Mouse (Mus musculus) limb, embryonic 12.5 days (tissue): ENCODE results near the gene Errfi1. TPM values are rescaled to one million over a fixed set of nuclear protein-coding genes. Genes with fewer than 3 reads are reported as not detected.

Experiments
- ATAC-seq: fragments of 200-750 bp; cut with Nextera tagmentation; 2 replicates; pipeline ENCODE4 v1.8.0; 2017; ENCODE audit warnings: low read depth, moderate TSS enrichment; ENCODE audit not compliant: insufficient number of reproducible peaks, insufficient read depth, low FRiP score, low TSS enrichment
- H3K27ac ChIP-seq: fragments of 300-500 bp; sonication (generic); 2 replicates; pipeline ENCODE4 v1.5.1; 2016; ENCODE audit warnings: mild to moderate bottlenecking, moderate library complexity
- H3K27me3 ChIP-seq: fragments of 300-500 bp; sonication (generic); 2 replicates; pipeline ENCODE4 v1.6.1; 2016; ENCODE audit warnings: mild to moderate bottlenecking, moderate library complexity
- H3K36me3 ChIP-seq: fragments of 300-500 bp; sonication (generic); 2 replicates; pipeline ENCODE4 v1.6.1; 2016; ENCODE audit warnings: mild to moderate bottlenecking, moderate library complexity
- H3K4me1 ChIP-seq: fragments of 300-500 bp; sonication (generic); replicated peaks from 2 replicates; pipeline ENCODE4 v1.6.1; 2016
- H3K4me2 ChIP-seq: fragments of 300-500 bp; sonication (generic); 2 replicates; pipeline ENCODE4 v1.6.1; 2016; ENCODE audit warnings: mild to moderate bottlenecking, moderate library complexity
- H3K4me3 ChIP-seq: fragments of 300-500 bp; sonication (generic); replicated peaks from 2 replicates; pipeline ENCODE4 v1.5.1; 2016; ENCODE audit warnings: mild to moderate bottlenecking
- H3K9ac ChIP-seq: fragments of 300-500 bp; sonication (generic); replicated peaks from 2 replicates; pipeline ENCODE4 v1.6.1; 2016; ENCODE audit warnings: mild to moderate bottlenecking, moderate library complexity
- H3K9me3 ChIP-seq: fragments of 300-500 bp; sonication (generic); 2 replicates; pipeline ENCODE4 v1.6.1; 2016; ENCODE audit warnings: mild to moderate bottlenecking, moderate library complexity
- WGBS: fragments of 180-500 bp; shearing (Covaris S2); methylation state at CpG from one replicate; pipeline ENCODE4 v1.1.7; 2016; 5-methylcytosine and 5-hydroxymethylcytosine counted together
- polyA plus RNA-seq: library from polyadenylated mRNA; unstranded; fragments of >200 nt; fragmentation: Nextera tagmentation; extraction: Ambion mirVana; gene quantifications from 2 replicates; pipeline ENCODE4 v1.2.1, GENCODE M21; 2016

The Errfi1 gene
- polyA plus RNA-seq, 1 experiment from 2014 or later = 25.7 TPM

GRCm38 (mm10) chr4:150823614-150824480, 29.9 kb upstream of the Errfi1 start:
- Histone ChIP-seq H3K4me2 (no peak overlapping the region), H3K9me3 (no peaks in the 10 kb centered on the region), H3K9ac (no peak overlapping the region), H3K4me1 (peaks cover 68% of the 10 kb centered on the region), H3K36me3 (no peaks in the 10 kb centered on the region), H3K4me3 (no peak overlapping the region), H3K27me3 (no peaks in the 10 kb centered on the region), H3K27ac (peak overlapping the region; percentile 25; the same call in 1 of the 2 replicates)
- no peak for ATAC-seq
- 53% methylated on average over 24 of the region's 24 CpGs for WGBS

DNA sequence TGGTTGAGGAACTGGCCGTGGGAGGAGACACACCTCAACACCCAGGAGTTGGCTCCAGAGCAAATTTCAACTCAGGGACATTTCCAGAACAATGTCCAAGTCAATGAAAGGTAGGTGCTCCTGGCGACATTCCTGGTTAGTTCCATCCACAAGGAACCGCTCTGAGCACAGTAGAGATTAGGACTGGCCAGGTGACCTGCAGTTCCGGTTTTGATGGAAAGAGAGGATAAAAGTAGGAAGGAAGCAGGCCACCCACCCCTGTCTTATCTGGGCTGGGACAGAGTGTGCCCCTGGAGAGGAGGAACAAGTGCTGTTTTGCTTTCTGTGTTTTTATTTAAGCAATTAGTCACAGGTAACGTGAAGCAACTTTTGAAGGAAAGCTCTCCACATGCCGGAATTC, 28.8 kb upstream of the Errfi1 start:
- Histone ChIP-seq H3K27ac (peak overlapping the region; percentile 57), H3K36me3 (no peaks in the 10 kb centered on the region), H3K4me3 (no peak overlapping the region), H3K9me3 (no peaks in the 10 kb centered on the region), H3K4me1 (peaks cover 69% of the 10 kb centered on the region), H3K9ac (no peak overlapping the region), H3K27me3 (no peaks in the 10 kb centered on the region), H3K4me2 (no peak overlapping the region)
- ATAC-seq = no peak
- WGBS = 41% methylated on average over 6 of the region's 6 CpGs

DNA sequence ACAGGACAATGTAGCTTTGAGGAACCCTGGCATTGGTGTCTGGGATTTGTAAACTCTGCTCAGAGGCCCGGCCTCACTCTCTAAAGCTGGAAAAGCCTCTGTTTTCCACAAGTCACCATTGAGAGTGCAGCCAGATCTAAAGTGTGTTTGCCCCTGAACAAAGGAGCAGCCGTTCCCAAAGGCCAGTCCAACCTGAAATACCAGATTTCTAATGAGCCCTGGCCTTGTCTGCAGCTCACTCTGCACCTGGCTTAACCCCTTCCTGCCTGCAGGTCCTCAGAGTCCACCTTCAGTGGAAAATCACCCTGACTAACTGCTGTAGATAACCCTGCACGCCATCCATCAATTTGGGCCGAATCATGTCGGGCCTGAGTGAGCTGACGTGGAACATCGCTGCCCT, 28.2 kb upstream of the Errfi1 start:
- Histone ChIP-seq H3K27me3 (no peaks in the 10 kb centered on the region), H3K4me2 (no peak overlapping the region), H3K9me3 (no peaks in the 10 kb centered on the region), H3K27ac (peak overlapping the region; percentile 57), H3K9ac (0 out of 2 replicates have a peak overlapping the region, but pooled peaks have one; percentile 34), H3K4me3 (no peak overlapping the region), H3K36me3 (no peaks in the 10 kb centered on the region), H3K4me1 (peaks cover 63% of the 10 kb centered on the region)
- no peak for ATAC-seq
- 20% methylated on average over 7 of the region's 7 CpGs for WGBS

GRCm38 (mm10) chr4:150831321-150831720, 22.4 kb upstream of the Errfi1 start:
- no peaks in the 10 kb centered on the region for H3K27me3 ChIP-seq
- H3K4me2 ChIP-seq = no peak overlapping the region
- H3K9ac ChIP-seq = no peak overlapping the region
- ATAC-seq = no peak
- H3K36me3 ChIP-seq = no peaks in the 10 kb centered on the region
- 81% methylated on average over 3 of the region's 3 CpGs for WGBS
- H3K4me3 ChIP-seq = no peak overlapping the region
- no peak overlapping the region for H3K27ac ChIP-seq
- peaks cover 25% of the 10 kb centered on the region for H3K4me1 ChIP-seq
- no peaks in the 10 kb centered on the region for H3K9me3 ChIP-seq

DNA sequence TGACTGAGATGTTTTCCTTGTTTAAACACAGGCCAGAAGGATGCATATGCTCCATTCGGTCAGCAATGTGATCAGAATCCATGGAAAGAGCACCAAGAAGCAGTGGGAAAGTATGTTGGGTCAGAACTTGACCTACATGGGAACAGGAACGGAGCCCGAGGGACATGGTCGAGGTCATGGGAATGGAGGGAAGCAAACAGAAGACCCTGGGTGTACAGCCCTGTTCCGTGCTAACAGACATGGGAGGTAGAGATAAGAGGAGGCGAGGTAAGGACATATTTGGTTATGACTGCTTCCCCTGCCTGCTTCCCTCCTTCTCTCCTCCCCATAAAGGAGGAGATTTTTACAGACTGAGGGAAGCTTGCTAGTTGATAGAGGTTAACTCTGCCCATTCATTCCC, 21.8 kb upstream of the Errfi1 start:
- WGBS = 98% methylated on average over 6 of the region's 6 CpGs
- Histone ChIP-seq H3K36me3 (no peaks in the 10 kb centered on the region), H3K9me3 (no peaks in the 10 kb centered on the region), H3K4me1 (peaks cover 19% of the 10 kb centered on the region), H3K4me2 (no peak overlapping the region), H3K4me3 (no peak overlapping the region), H3K27me3 (no peaks in the 10 kb centered on the region), H3K27ac (no peak overlapping the region), H3K9ac (no peak overlapping the region)
- no peak for ATAC-seq

GRCm38 (mm10) chr4:150835163-150835562, 18.6 kb upstream of the Errfi1 start:
- WGBS = 94% methylated on average over 5 of the region's 5 CpGs

GRCm38 (mm10) chr4:150836258-150836657, 17.5 kb upstream of the Errfi1 start:
- no peaks in the 10 kb centered on the region for H3K27me3 ChIP-seq
- H3K4me2 ChIP-seq = no peak overlapping the region
- no peaks in the 10 kb centered on the region for H3K36me3 ChIP-seq
- H3K4me3 ChIP-seq = no peak overlapping the region
- no peak overlapping the region for H3K9ac ChIP-seq
- no peaks in the 10 kb centered on the region; the same call in 1 of the 2 replicates for H3K4me1 ChIP-seq
- H3K9me3 ChIP-seq = no peaks in the 10 kb centered on the region
- 90% methylated on average over 13 of the region's 13 CpGs for WGBS
- ATAC-seq = no peak
- H3K27ac ChIP-seq = no peak overlapping the region

More at GRCm38 (mm10) chr4:150835163-150835562, 18.6 kb upstream of the Errfi1 start:
- Histone ChIP-seq H3K4me2 (no peak overlapping the region), H3K27ac (no peak overlapping the region), H3K9ac (no peak overlapping the region), H3K4me3 (no peak overlapping the region), H3K27me3 (no peaks in the 10 kb centered on the region), H3K36me3 (no peaks in the 10 kb centered on the region), H3K4me1 (no peaks in the 10 kb centered on the region; the same call in 1 of the 2 replicates), H3K9me3 (no peaks in the 10 kb centered on the region)
- no peak for ATAC-seq

- ATAC-seq = no peak
- WGBS = 96% methylated on average over 12 of the region's 12 CpGs
- Histone ChIP-seq H3K9ac (no peak overlapping the region), H3K4me2 (no peak overlapping the region), H3K27ac (no peak overlapping the region), H3K4me3 (no peak overlapping the region), H3K9me3 (no peaks in the 10 kb centered on the region), H3K36me3 (no peaks in the 10 kb centered on the region), H3K4me1 (no peaks in the 10 kb centered on the region; the same call in 1 of the 2 replicates), H3K27me3 (no peaks in the 10 kb centered on the region)
Measured at GRCm38 (mm10) chr4:150836961-150837360, 16.8 kb upstream of the Errfi1 start.

DNA sequence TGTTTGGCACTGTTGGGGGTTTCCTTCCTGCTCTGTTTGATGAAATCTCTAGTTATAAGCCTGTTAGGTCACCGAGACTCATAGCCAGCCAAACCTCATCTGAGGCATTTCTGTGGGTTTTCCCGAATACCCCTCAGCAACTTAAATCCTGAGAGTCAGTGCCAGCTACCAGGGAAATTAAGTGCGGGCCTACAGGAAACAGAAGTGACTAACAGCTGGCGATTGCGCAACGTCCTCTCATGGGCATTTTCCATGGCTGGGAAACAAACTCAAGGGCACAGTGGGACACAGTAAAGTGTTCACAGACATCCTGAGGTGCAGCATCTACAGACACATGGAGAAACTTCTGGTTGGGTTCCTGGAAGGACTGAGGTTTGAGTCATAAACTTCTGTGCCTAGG, 16.3 kb upstream of the Errfi1 start:
- ATAC-seq = no peak
- Histone ChIP-seq H3K27me3 (no peaks in the 10 kb centered on the region), H3K27ac (no peak overlapping the region), H3K9ac (no peak overlapping the region), H3K4me3 (no peak overlapping the region), H3K4me2 (no peak overlapping the region), H3K4me1 (no peaks in the 10 kb centered on the region; the same call in 1 of the 2 replicates), H3K36me3 (no peaks in the 10 kb centered on the region), H3K9me3 (no peaks in the 10 kb centered on the region)
- 86% methylated on average over 6 of the region's 6 CpGs for WGBS

DNA sequence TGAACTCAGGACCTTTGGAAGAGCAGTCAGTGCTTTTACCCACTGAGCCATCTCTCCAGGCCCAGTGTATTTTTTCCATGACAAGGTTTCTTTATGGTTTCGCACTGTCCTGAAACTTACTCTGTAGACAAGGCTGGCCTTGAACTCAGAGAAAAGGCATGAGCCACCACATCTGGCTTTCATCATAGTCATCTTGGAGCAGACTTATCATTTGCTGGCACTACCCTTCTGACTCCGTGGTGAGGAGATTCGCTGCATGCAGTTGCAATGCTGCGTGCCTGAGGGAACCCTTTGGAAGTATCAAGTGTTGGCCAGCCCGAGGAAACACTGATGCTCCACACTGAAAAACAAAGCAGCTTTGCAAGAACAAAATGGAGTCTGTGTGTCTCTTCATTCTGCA, 11.7 kb upstream of the Errfi1 start:
- Histone ChIP-seq H3K4me2 (no peak overlapping the region), H3K9ac (no peak overlapping the region), H3K27ac (no peak overlapping the region), H3K9me3 (no peaks in the 10 kb centered on the region), H3K4me3 (no peak overlapping the region), H3K36me3 (no peaks in the 10 kb centered on the region), H3K27me3 (no peaks in the 10 kb centered on the region), H3K4me1 (no peaks in the 10 kb centered on the region)
- 81% methylated on average over 5 of the region's 5 CpGs for WGBS
- ATAC-seq = no peak

DNA sequence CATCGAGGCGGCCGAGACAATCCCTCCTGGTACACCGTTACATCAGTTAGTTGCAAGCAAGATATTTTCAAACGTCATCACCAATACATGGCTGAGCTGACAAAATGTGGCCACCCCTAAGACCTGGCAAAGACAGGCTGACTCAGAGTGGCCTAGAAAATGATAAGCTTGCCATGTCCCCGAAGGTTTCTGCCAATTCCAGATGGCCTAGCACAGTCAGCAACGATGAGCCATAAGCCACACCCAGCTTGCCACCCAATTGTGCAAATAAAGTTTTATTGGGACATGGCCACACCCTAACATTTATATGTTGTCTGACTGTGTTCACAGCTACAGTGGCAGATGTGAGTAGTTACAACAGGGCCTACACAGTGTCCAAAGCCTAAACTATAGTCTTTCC, 10.5 kb upstream of the Errfi1 start:
- H3K4me3 ChIP-seq = no peak overlapping the region
- H3K9me3 ChIP-seq = no peaks in the 10 kb centered on the region
- no peaks in the 10 kb centered on the region for H3K36me3 ChIP-seq
- H3K4me1 ChIP-seq = no peaks in the 10 kb centered on the region
- H3K4me2 ChIP-seq = no peak overlapping the region
- no peaks in the 10 kb centered on the region for H3K27me3 ChIP-seq
- H3K27ac ChIP-seq = no peak overlapping the region
- ATAC-seq = no peak
- H3K9ac ChIP-seq = no peak overlapping the region
- 86% methylated on average over 7 of the region's 7 CpGs for WGBS

DNA sequence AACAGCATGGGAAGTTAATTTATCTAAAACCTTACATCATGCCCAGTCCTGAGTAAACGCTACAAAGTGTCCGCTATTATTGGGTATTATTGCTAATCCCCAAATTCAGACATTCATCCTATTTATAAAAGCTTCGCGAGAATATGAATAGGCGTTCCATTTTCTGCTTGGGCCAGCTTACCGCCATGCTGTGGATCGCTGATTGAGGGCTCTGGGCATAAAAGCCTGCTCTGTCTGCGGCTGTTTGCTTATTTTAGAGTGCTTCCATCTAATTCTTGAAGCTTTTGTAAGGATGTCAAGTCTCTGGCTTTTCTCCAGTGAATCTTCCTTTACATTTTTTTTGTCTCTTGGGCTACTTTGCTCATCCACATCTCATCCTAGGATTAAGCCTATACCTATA, 7.4 kb upstream of the Errfi1 start:
- H3K27ac ChIP-seq = no peak overlapping the region
- H3K27me3 ChIP-seq = no peaks in the 10 kb centered on the region
- no peak overlapping the region for H3K4me2 ChIP-seq
- no peak for ATAC-seq
- no peak overlapping the region for H3K4me3 ChIP-seq
- peaks cover 14% of the 10 kb centered on the region for H3K4me1 ChIP-seq
- H3K9ac ChIP-seq = no peak overlapping the region
- WGBS = 89% methylated on average over 8 of the region's 8 CpGs
- no peaks in the 10 kb centered on the region for H3K9me3 ChIP-seq
- no peaks in the 10 kb centered on the region for H3K36me3 ChIP-seq
